Mouse (Mus musculus): Measurements from ENCODE around the gene Hspa14.

GRCm38 (mm10) chr2:3489816-3490215, 22.8 kb downstream of the Hspa14 start:
- no peak for TF ChIP-seq GATA2 (IDR thresholded peaks at IDR 0.05; ENCODE audit: borderline replicate concordance, low read depth, low read length)
- TF ChIP-seq CTCF (IDR thresholded peaks at IDR 0.05; ENCODE audit: low read depth, low read length), result no peak
- TF ChIP-seq GATA1 (IDR thresholded peaks at IDR 0.05; ENCODE audit: borderline replicate concordance, low read length), result no peak
- no peak for TF ChIP-seq POLR2AphosphoS5 (IDR thresholded peaks at IDR 0.05; ENCODE audit: insufficient replicate concordance, low read depth, low read length)

Measured in G1E (cell line).